Mouse (Mus musculus): ENCODE measurements around the gene Mpz. TPM values are rescaled to one million over a fixed set of nuclear protein-coding genes. Genes with fewer than 3 reads are reported as not detected.
"Not testable (repeated sequence)": the region's sequence is repeated elsewhere in the genome, so short reads cannot be mapped to it uniquely, and the experiment has no call there.

Mpz gene
- polyA plus RNA-seq, 1 experiment from 2014 or later = 0.37 TPM

- not testable (repeated sequence) for H3K9ac ChIP-seq; H3K27me3 ChIP-seq (replicated peaks); H3K4me1 ChIP-seq; ATAC-seq (replicated peaks); H3K9me3 ChIP-seq; H3K4me2 ChIP-seq; H3K4me3 ChIP-seq; H3K27ac ChIP-seq
- H3K36me3 ChIP-seq (replicated peaks) = peaks cover 48% of the 10 kb centered on the region; the same call in 1 of the 2 replicates
- 94% methylated on average over 8 of the region's 8 CpGs for WGBS
These were observed 12.9 kb upstream of the Mpz start for GRCm38 (mm10) chr1:171137486-171138155.

- ATAC-seq (replicated peaks); H3K27me3 ChIP-seq (replicated peaks); H3K27ac ChIP-seq; H3K4me1 ChIP-seq; H3K9ac ChIP-seq; H3K4me2 ChIP-seq; H3K9me3 ChIP-seq; H3K4me3 ChIP-seq: not testable (repeated sequence)
- WGBS = 74% methylated on average over 11 of the region's 11 CpGs
- H3K36me3 ChIP-seq (replicated peaks) = peaks cover 12% of the 10 kb centered on the region; the same call in 1 of the 2 replicates
These were observed 7.5 kb upstream of the Mpz start for GRCm38 (mm10) chr1:171142981-171143380.

- H3K4me1 ChIP-seq = peaks cover 22% of the 10 kb centered on the region
- ATAC-seq (replicated peaks) = peak; percentile 62
- peak overlapping the region; percentile 83 for H3K4me3 ChIP-seq
- 7% methylated on average over 18 of the region's 18 CpGs for WGBS
- peak overlapping the region; percentile 84 for H3K9ac ChIP-seq
- no peaks in the 10 kb centered on the region; the same call in 1 of the 2 replicates for H3K27me3 ChIP-seq (replicated peaks)
- no peaks in the 10 kb centered on the region for H3K36me3 ChIP-seq (replicated peaks)
- peak overlapping the region; percentile 86 for H3K4me2 ChIP-seq
- H3K27ac ChIP-seq = peak overlapping the region; percentile 85
- H3K9me3 ChIP-seq = no peaks in the 10 kb centered on the region
These were observed 404 bp downstream of the Mpz start for GRCm38 (mm10) chr1:171150838-171151391.

GRCm38 (mm10) chr1:171151966-171152365 is 1.5 kb downstream of the Mpz start:
- 85% methylated on average over 4 of the region's 4 CpGs for WGBS
- no peak overlapping the region for H3K27ac ChIP-seq
- no peak overlapping the region for H3K4me3 ChIP-seq
- ATAC-seq (replicated peaks) = no peak
- no peak overlapping the region for H3K4me2 ChIP-seq
- H3K9me3 ChIP-seq = no peaks in the 10 kb centered on the region
- H3K9ac ChIP-seq = no peak overlapping the region
- H3K36me3 ChIP-seq (replicated peaks) = no peaks in the 10 kb centered on the region
- no peaks in the 10 kb centered on the region; the same call in 1 of the 2 replicates for H3K27me3 ChIP-seq (replicated peaks)
- H3K4me1 ChIP-seq = peaks cover 22% of the 10 kb centered on the region

GRCm38 (mm10) chr1:171156644-171157043 is 6.1 kb downstream of the Mpz start:
- no peaks in the 10 kb centered on the region for H3K9me3 ChIP-seq
- 75% methylated on average over 3 of the region's 3 CpGs for WGBS
- H3K4me2 ChIP-seq = no peak overlapping the region
- H3K4me3 ChIP-seq = no peak overlapping the region
- H3K9ac ChIP-seq = no peak overlapping the region
- H3K27ac ChIP-seq = no peak overlapping the region
- no peaks in the 10 kb centered on the region for H3K36me3 ChIP-seq (replicated peaks)
- H3K27me3 ChIP-seq (replicated peaks) = peaks cover 22% of the 10 kb centered on the region
- H3K4me1 ChIP-seq = no peaks in the 10 kb centered on the region
- ATAC-seq (replicated peaks) = no peak

- no peak overlapping the region for H3K9ac ChIP-seq
- no peak for ATAC-seq (replicated peaks)
- H3K9me3 ChIP-seq = no peaks in the 10 kb centered on the region
- no peaks in the 10 kb centered on the region for H3K36me3 ChIP-seq (replicated peaks)
- H3K4me2 ChIP-seq = no peak overlapping the region
- peaks cover 22% of the 10 kb centered on the region for H3K27me3 ChIP-seq (replicated peaks)
- H3K4me1 ChIP-seq = no peaks in the 10 kb centered on the region
- H3K27ac ChIP-seq = no peak overlapping the region
- H3K4me3 ChIP-seq = no peak overlapping the region
These were observed 7.5 kb downstream of the Mpz start for GRCm38 (mm10) chr1:171157965-171158364.

- no peak for ATAC-seq (replicated peaks)
- no peaks in the 10 kb centered on the region for H3K36me3 ChIP-seq (replicated peaks)
- H3K27me3 ChIP-seq (replicated peaks) = peaks cover 22% of the 10 kb centered on the region
- 3% methylated on average over 15 of the region's 15 CpGs for WGBS
- no peak overlapping the region for H3K27ac ChIP-seq
- 0 out of 2 replicates have a peak overlapping the region, but pooled peaks have one; percentile 2 for H3K9ac ChIP-seq
- H3K4me3 ChIP-seq = peak overlapping the region; percentile 16; the same call in 1 of the 2 replicates
- H3K4me1 ChIP-seq = no peaks in the 10 kb centered on the region
- H3K9me3 ChIP-seq = no peaks in the 10 kb centered on the region
- H3K4me2 ChIP-seq = peak overlapping the region; percentile 42
These were observed 9.0 kb downstream of the Mpz start for GRCm38 (mm10) chr1:171159485-171159975.

GRCm38 (mm10) chr1:171162526-171162925 is 12.0 kb downstream of the Mpz start:
- Histone ChIP-seq H3K9ac (no peak overlapping the region), H3K36me3 (replicated peaks) (no peaks in the 10 kb centered on the region), H3K9me3 (no peaks in the 10 kb centered on the region), H3K4me3 (no peak overlapping the region), H3K27me3 (replicated peaks) (peaks cover 22% of the 10 kb centered on the region), H3K27ac (no peak overlapping the region), H3K4me2 (no peak overlapping the region), H3K4me1 (no peaks in the 10 kb centered on the region)
- ATAC-seq (replicated peaks) = no peak
- WGBS = 84% methylated on average over 3 of the region's 3 CpGs

- H3K9me3 ChIP-seq = no peaks in the 10 kb centered on the region
- no peak overlapping the region for H3K4me3 ChIP-seq
- WGBS = 37% methylated on average over 3 of the region's 3 CpGs
- H3K4me1 ChIP-seq = no peaks in the 10 kb centered on the region
- no peak overlapping the region for H3K9ac ChIP-seq
- no peaks in the 10 kb centered on the region for H3K36me3 ChIP-seq (replicated peaks)
- no peak for ATAC-seq (replicated peaks)
- H3K4me2 ChIP-seq = no peak overlapping the region
- no peak overlapping the region for H3K27ac ChIP-seq
- H3K27me3 ChIP-seq (replicated peaks) = peaks cover 10% of the 10 kb centered on the region
These were observed 13.7 kb downstream of the Mpz start for GRCm38 (mm10) chr1:171164258-171164657.

- H3K9me3 ChIP-seq = no peaks in the 10 kb centered on the region
- no peak overlapping the region for H3K9ac ChIP-seq
- H3K4me2 ChIP-seq = no peak overlapping the region
- H3K4me1 ChIP-seq = no peaks in the 10 kb centered on the region
- no peaks in the 10 kb centered on the region for H3K36me3 ChIP-seq (replicated peaks)
- no peak overlapping the region for H3K4me3 ChIP-seq
- ATAC-seq (replicated peaks) = no peak
- H3K27ac ChIP-seq = no peak overlapping the region
- WGBS = 81% methylated on average over 5 of the region's 5 CpGs
- H3K27me3 ChIP-seq (replicated peaks) = no peaks in the 10 kb centered on the region
These were observed 15.3 kb downstream of the Mpz start for GRCm38 (mm10) chr1:171165629-171166345.

- Histone ChIP-seq H3K4me1 (no peaks in the 10 kb centered on the region), H3K4me3 (no peak overlapping the region), H3K27me3 (replicated peaks) (no peaks in the 10 kb centered on the region), H3K9ac (no peak overlapping the region), H3K27ac (no peak overlapping the region), H3K9me3 (no peaks in the 10 kb centered on the region), H3K4me2 (no peak overlapping the region), H3K36me3 (replicated peaks) (no peaks in the 10 kb centered on the region)
- ATAC-seq (replicated peaks) = no peak
- WGBS = 88% methylated on average over 12 of the region's 12 CpGs
These were observed 18.4 kb downstream of the Mpz start for GRCm38 (mm10) chr1:171168906-171169305.

GRCm38 (mm10) chr1:171169913-171170312 is 19.4 kb downstream of the Mpz start:
- no peaks in the 10 kb centered on the region for H3K36me3 ChIP-seq (replicated peaks)
- H3K27ac ChIP-seq = no peak overlapping the region
- no peak overlapping the region for H3K4me2 ChIP-seq
- 56% methylated on average over 3 of the region's 3 CpGs for WGBS
- H3K27me3 ChIP-seq (replicated peaks) = no peaks in the 10 kb centered on the region
- H3K9me3 ChIP-seq = no peaks in the 10 kb centered on the region
- H3K4me1 ChIP-seq = no peaks in the 10 kb centered on the region
- no peak for ATAC-seq (replicated peaks)
- no peak overlapping the region for H3K9ac ChIP-seq
- H3K4me3 ChIP-seq = no peak overlapping the region

Data from midbrain, embryonic 15.5 days (tissue).